Mouse (Mus musculus) layer of hippocampus, adult 18-20 months (tissue): ENCODE results near the gene Rtel1. TPM values are rescaled to one million over a fixed set of nuclear protein-coding genes. Genes with fewer than 3 reads are reported as not detected.

Source experiments
- DNase-seq, 2 experiments: peaks; one replicate each; pipeline ENCODE4 v3.0.0; 2022; ENCODE audit warnings: low spot score in 2 of 2
- total RNA-seq, 2 experiments: library from RNA; stranded (reverse); gene quantifications; 2 replicates each; pipeline ENCODE4 v1.2.3; 2021

Gene Rtel1
- total RNA-seq, 2 experiments from 2014 or later = 25.3 to 28.8 TPM

GRCm38 (mm10) chr2:181386663-181387210, 67.2 kb downstream of the Rtel1 start:
- no peak for DNase-seq

DNA sequence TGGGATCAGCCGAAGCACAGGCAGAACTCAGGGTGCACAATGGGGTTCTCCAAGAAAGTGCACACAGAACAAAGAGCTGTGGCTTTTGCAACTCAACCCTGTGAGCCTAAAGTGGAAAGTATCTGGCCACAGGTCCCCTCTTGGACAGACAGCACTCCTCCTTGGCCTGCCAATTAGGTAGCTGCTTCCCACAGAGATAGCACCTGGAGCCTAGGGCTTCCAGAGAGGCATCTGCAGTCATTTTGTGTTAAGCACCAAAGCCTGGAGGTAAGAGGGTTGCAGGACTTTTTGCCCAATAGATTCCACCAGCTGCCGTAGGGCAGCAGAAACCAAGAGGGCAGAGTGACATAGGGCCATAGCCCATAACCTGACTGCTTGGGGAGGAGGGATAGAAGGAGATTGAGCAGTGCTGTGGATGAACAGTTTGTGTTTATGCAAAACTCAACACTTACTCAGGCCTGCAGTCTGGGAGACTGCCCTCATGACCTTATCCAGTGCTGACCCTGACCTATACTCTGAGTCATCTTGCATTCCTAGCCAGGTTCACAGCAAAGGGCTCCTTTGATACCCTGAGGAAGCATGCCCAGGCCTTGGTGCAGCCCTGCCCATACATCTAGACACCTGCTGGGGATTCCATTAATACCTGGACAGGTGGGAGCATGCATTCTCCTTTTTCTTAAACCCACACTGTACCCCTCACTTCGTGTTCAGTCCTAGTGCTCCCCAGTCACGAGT, 70.8 kb downstream of the Rtel1 start:
- no peak for DNase-seq

GRCm38 (mm10) chr2:181391022-181391421, 71.5 kb downstream of the Rtel1 start:
- no peak for DNase-seq

- no peak for DNase-seq
Measured at GRCm38 (mm10) chr2:181391541-181391940, 72.0 kb downstream of the Rtel1 start.

- DNase-seq = peak; percentile 75 to 93
Measured at GRCm38 (mm10) chr2:181392600-181393213, 73.2 kb downstream of the Rtel1 start.

GRCm38 (mm10) chr2:181394086-181394485, 74.5 kb downstream of the Rtel1 start:
- no peak for DNase-seq

- no peak for DNase-seq
Measured at GRCm38 (mm10) chr2:181397207-181397761, 77.7 kb downstream of the Rtel1 start.

GRCm38 (mm10) chr2:181401497-181401896, 82.0 kb downstream of the Rtel1 start:
- no peak for DNase-seq

GRCm38 (mm10) chr2:181403722-181404121, 84.2 kb downstream of the Rtel1 start:
- no peak for DNase-seq

Other genes with a start within 250 kb of the Rtel1 start
- 100 to 1,000 TPM; 324 to 327 TPM for gene Kcnq2, start 184.4 kb upstream of the Rtel1 start, total RNA-seq
- gene Eef1a2, start 162.7 kb upstream of the Rtel1 start, total RNA-seq = 1,000 to 10,000 TPM; 1,191 to 1,260 TPM
- 10 to 100 TPM; 84.9 to 85.1 TPM for gene Ppdpf, start 132.5 kb upstream of the Rtel1 start, total RNA-seq
- gene Ptk6, start 117.0 kb upstream of the Rtel1 start, total RNA-seq = not detected
- gene Srms, start 106.6 kb upstream of the Rtel1 start, total RNA-seq = under 1 TPM; 0.15 to 0.40 TPM
- under 1 TPM in 1 of 2 experiments, not detected in 1; 0.22 TPM for gene Fndc11, start 99.7 kb upstream of the Rtel1 start, total RNA-seq
- gene Helz2, start 77.7 kb upstream of the Rtel1 start, total RNA-seq = 1 to 10 TPM; 1.9 to 2.5 TPM
- 10 to 100 TPM; 17.9 to 18.1 TPM for gene Gmeb2, start 31.7 kb upstream of the Rtel1 start, total RNA-seq
- 100 to 1,000 TPM; 560 to 580 TPM for gene Stmn3, start 5.2 kb upstream of the Rtel1 start, total RNA-seq
- gene Zgpat, start 45.2 kb downstream of the Rtel1 start, total RNA-seq = 10 to 100 TPM; 70.2 to 71.1 TPM
- 10 to 100 TPM; 41.1 to 46.0 TPM for gene Arfrp1, start 45.7 kb downstream of the Rtel1 start, total RNA-seq
- 10 to 100 TPM; 37.1 to 43.2 TPM for gene Lime1, start 60.3 kb downstream of the Rtel1 start, total RNA-seq
- 1 to 10 TPM; 8.0 to 8.4 TPM for gene Zbtb46, start 139.7 kb downstream of the Rtel1 start, total RNA-seq
- gene Abhd16b, start 173.5 kb downstream of the Rtel1 start, total RNA-seq = not detected
- gene Tpd52l2, start 177.4 kb downstream of the Rtel1 start, total RNA-seq = 10 to 100 TPM; 71.5 to 78.4 TPM
- gene Dnajc5, start 200.7 kb downstream of the Rtel1 start, total RNA-seq = 100 to 1,000 TPM; 274 to 282 TPM